Mouse (Mus musculus) hindbrain, postnatal 0 days (tissue): ENCODE results near the gene Pln. TPM values are rescaled to one million over a fixed set of nuclear protein-coding genes. Genes with fewer than 3 reads are reported as not detected.

Experiments used
- ATAC-seq: fragments of 200-750 bp; cut with Nextera tagmentation; 2 replicates; pipeline ENCODE4 v1.8.0; 2017; ENCODE audit warnings: mild to moderate bottlenecking, moderate TSS enrichment, moderate library complexity
- DNase-seq: peaks from one replicate; pipeline ENCODE4 v3.0.0-alpha.2; 2015; ENCODE audit warnings: low spot score
- H3K27ac ChIP-seq: fragments of 300-500 bp; sonication (generic); 2 replicates; pipeline ENCODE4 v1.5.1; 2014; ENCODE audit warnings: mild to moderate bottlenecking
- H3K27me3 ChIP-seq: fragments of 300-500 bp; sonication (generic); 2 replicates; pipeline ENCODE4 v1.6.1; 2014; ENCODE audit warnings: low read length, mixed read lengths; ENCODE audit not compliant: insufficient read depth
- H3K36me3 ChIP-seq: fragments of 300-500 bp; sonication (generic); 2 replicates; pipeline ENCODE4 v1.6.1; 2014; ENCODE audit warnings: low read length, mixed read lengths; ENCODE audit not compliant: insufficient read depth
- H3K4me1 ChIP-seq: fragments of 300-500 bp; sonication (generic); 2 replicates; pipeline ENCODE4 v1.6.1; 2014; ENCODE audit warnings: antibody characterized with exemption, low read length, mixed read lengths; ENCODE audit not compliant: insufficient read depth
- H3K4me2 ChIP-seq: fragments of 300-500 bp; sonication (generic); 2 replicates; pipeline ENCODE4 v1.6.1; 2014; ENCODE audit warnings: low read depth, mild to moderate bottlenecking, low read length, moderate library complexity, mixed read lengths
- H3K4me3 ChIP-seq: fragments of 300-500 bp; sonication (generic); 2 replicates; pipeline ENCODE4 v1.5.1; 2014; ENCODE audit warnings: low read length
- H3K9ac ChIP-seq: fragments of 300-500 bp; sonication (generic); replicated peaks from 2 replicates; pipeline ENCODE4 v1.6.1; 2014; ENCODE audit warnings: mild to moderate bottlenecking, low read length, moderate library complexity, mixed read lengths
- H3K9me3 ChIP-seq: fragments of 300-500 bp; sonication (generic); 2 replicates; pipeline ENCODE4 v1.6.1; 2016; ENCODE audit warnings: low read length, mixed read lengths
- CTCF ChIP-seq: IDR thresholded peaks from 2 replicates; pipeline ENCODE4 v1.5.1; 2016; ENCODE audit warnings: antibody characterized with exemption, control low read depth, low read depth
- WGBS: fragments of 180-500 bp; shearing (Covaris S2); extraction: QIAGEN DNeasy Blood & Tissue Kit; methylation state at CpG from one replicate; pipeline ENCODE4 v1.1.7; 2014; 5-methylcytosine and 5-hydroxymethylcytosine counted together
- polyA plus RNA-seq: library from polyadenylated mRNA; unstranded; fragments of >200 nt; fragmentation: Nextera tagmentation; extraction: Ambion mirVana; gene quantifications from 2 replicates; pipeline ENCODE4 v1.2.1, GENCODE M21; 2015
- total RNA-seq: library from RNA; depleted of rRNA; stranded (reverse); fragments of >200 nt; gene quantifications from 2 replicates; pipeline ENCODE4 v1.2.3, GENCODE M21; 2014

Gene Pln
- total and polyA plus RNA-seq, 2 experiments from 2014 or later, result 0.53 to 2.9 TPM

GRCm38 (mm10) chr10:53359016-53359415 lies 21.5 kb downstream of the Pln start:
- WGBS, result 89% methylated on average over 3 of the region's 3 CpGs
- Histone ChIP-seq H3K36me3 (peaks cover 3% of the 10 kb centered on the region; the same call in 1 of the 2 replicates), H3K4me3 (no peak overlapping the region), H3K27ac (no peak overlapping the region), H3K9ac (no peak overlapping the region), H3K4me1 (no peaks in the 10 kb centered on the region), H3K4me2 (no peak overlapping the region), H3K9me3 (no peaks in the 10 kb centered on the region), H3K27me3 (no peaks in the 10 kb centered on the region)
- ATAC-seq (no peak), DNase-seq (no peak)
- no peak for TF ChIP-seq CTCF

- ATAC-seq (no peak), DNase-seq (no peak)
- Histone ChIP-seq H3K4me1 (no peaks in the 10 kb centered on the region), H3K4me3 (no peak overlapping the region), H3K27me3 (no peaks in the 10 kb centered on the region), H3K9me3 (no peaks in the 10 kb centered on the region), H3K27ac (no peak overlapping the region), H3K4me2 (no peak overlapping the region), H3K36me3 (no peaks in the 10 kb centered on the region), H3K9ac (no peak overlapping the region)
- no peak for TF ChIP-seq CTCF
These were observed 26.8 kb downstream of the Pln start for GRCm38 (mm10) chr10:53364311-53364710.

GRCm38 (mm10) chr10:53367265-53367664 lies 29.8 kb downstream of the Pln start:
- H3K4me1 ChIP-seq, result no peaks in the 10 kb centered on the region
- H3K27ac ChIP-seq, result no peak overlapping the region
- no peaks in the 10 kb centered on the region for H3K36me3 ChIP-seq
- H3K27me3 ChIP-seq, result no peaks in the 10 kb centered on the region
- ATAC-seq, result no peak
- TF ChIP-seq CTCF, result no peak
- H3K9me3 ChIP-seq, result 0 out of 2 replicates have a peak, but pooled peaks cover 3% of the 10 kb centered on the region
- WGBS, result 95% methylated on average over 2 of the region's 2 CpGs
- H3K4me3 ChIP-seq, result no peak overlapping the region
- no peak overlapping the region for H3K9ac ChIP-seq
- DNase-seq, result no peak
- no peak overlapping the region for H3K4me2 ChIP-seq

GRCm38 (mm10) chr10:53373885-53374578 lies 36.6 kb downstream of the Pln start:
- 0 out of 2 replicates have a peak, but pooled peaks cover 3% of the 10 kb centered on the region for H3K9me3 ChIP-seq
- no peak overlapping the region for H3K4me3 ChIP-seq
- no peak overlapping the region for H3K27ac ChIP-seq
- DNase-seq, result no peak
- TF ChIP-seq CTCF, result no peak
- WGBS, result 92% methylated on average over 6 of the region's 6 CpGs
- no peak for ATAC-seq
- peaks cover 15% of the 10 kb centered on the region; the same call in 1 of the 2 replicates for H3K4me1 ChIP-seq
- no peaks in the 10 kb centered on the region for H3K27me3 ChIP-seq
- H3K9ac ChIP-seq, result no peak overlapping the region
- H3K36me3 ChIP-seq, result no peaks in the 10 kb centered on the region
- no peak overlapping the region for H3K4me2 ChIP-seq

- no peaks in the 10 kb centered on the region for H3K9me3 ChIP-seq
- H3K9ac ChIP-seq, result peak overlapping the region; percentile 13; the same call in 1 of the 2 replicates
- no peak for TF ChIP-seq CTCF
- no peaks in the 10 kb centered on the region for H3K27me3 ChIP-seq
- no peak overlapping the region for H3K27ac ChIP-seq
- H3K4me1 ChIP-seq, result peaks cover 15% of the 10 kb centered on the region; the same call in 1 of the 2 replicates
- H3K4me3 ChIP-seq, result peak overlapping the region; percentile 12; the same call in 1 of the 2 replicates
- DNase-seq (peak; percentile 53), ATAC-seq (no peak)
- peak overlapping the region; percentile 63 for H3K4me2 ChIP-seq
- H3K36me3 ChIP-seq, result no peaks in the 10 kb centered on the region
These were observed 39.6 kb downstream of the Pln start for GRCm38 (mm10) chr10:53377096-53377495.

GRCm38 (mm10) chr10:53378296-53378695 lies 40.8 kb downstream of the Pln start:
- 75% methylated on average over 6 of the region's 6 CpGs for WGBS
- ATAC-seq (no peak), DNase-seq (no peak)
- Histone ChIP-seq H3K27ac (no peak overlapping the region), H3K36me3 (no peaks in the 10 kb centered on the region), H3K4me2 (peak overlapping the region; percentile 63), H3K4me1 (peaks cover 15% of the 10 kb centered on the region; the same call in 1 of the 2 replicates), H3K9me3 (no peaks in the 10 kb centered on the region), H3K9ac (peak overlapping the region; percentile 100), H3K27me3 (no peaks in the 10 kb centered on the region), H3K4me3 (peak overlapping the region; percentile 98)
- TF ChIP-seq CTCF, result no peak

GRCm38 (mm10) chr10:53378981-53379708 lies 41.7 kb downstream of the Pln start:
- Histone ChIP-seq H3K27ac (peak overlapping the region; percentile 98), H3K4me2 (peak overlapping the region; percentile 63), H3K9ac (peak overlapping the region; percentile 100), H3K9me3 (no peaks in the 10 kb centered on the region), H3K27me3 (no peaks in the 10 kb centered on the region), H3K4me1 (peaks cover 15% of the 10 kb centered on the region; the same call in 1 of the 2 replicates), H3K36me3 (no peaks in the 10 kb centered on the region), H3K4me3 (peak overlapping the region; percentile 98)
- 1% methylated on average over 57 of the region's 59 CpGs for WGBS
- TF ChIP-seq CTCF, result no peak
- DNase-seq, result peak; percentile 75
- peak; percentile 66 for ATAC-seq
